8 mouse cellular contexts compared by ENCODE assay signal in the genomic region with DNA sequence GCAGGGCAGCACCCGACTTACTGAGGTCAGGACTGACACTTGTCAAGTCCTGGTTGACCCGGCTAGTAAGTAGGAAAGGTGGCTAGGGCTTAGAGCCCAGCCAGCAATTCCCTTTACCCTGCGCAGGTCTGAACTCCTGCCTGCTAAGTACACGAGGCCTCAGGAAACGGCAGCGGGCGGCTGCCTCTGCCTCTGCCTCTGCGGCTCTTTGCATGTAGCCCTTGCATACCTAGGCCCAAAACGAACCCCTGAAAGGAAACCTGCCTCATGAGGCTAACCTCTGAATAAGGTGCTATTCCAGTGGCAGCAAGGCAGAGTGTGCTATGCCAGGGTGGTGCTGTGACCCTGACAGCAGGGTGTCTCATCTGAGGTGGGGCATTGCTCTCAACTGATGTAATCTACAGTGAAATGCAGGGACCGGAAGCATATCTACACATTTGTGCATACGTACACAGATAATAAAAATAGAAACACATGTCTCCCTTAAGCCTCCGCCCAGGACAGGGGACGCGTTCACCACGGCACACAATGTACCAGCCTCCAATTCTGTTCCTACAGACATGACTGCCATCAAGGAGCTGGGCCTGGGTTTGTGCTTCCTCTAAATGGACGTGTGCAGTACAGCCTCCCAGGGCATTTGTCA. TPM values are rescaled to one million over a fixed set of nuclear protein-coding genes. Genes with fewer than 3 reads are reported as not detected.
A peak's percentile ranks its signal among the peaks of the same experiment; 100 is the strongest.
DNase-seq lines count a peak whose midpoint lies in the region; ATAC-seq and TF ChIP-seq lines count a peak whose summit lies in the region.

No protein-coding gene starts in this region.

- H3K9me3 ChIP-seq in hindbrain, embryonic 13.5 days, result no peaks in the 10 kb centered on the region

- 0 out of 2 replicates have a peak, but pooled peaks cover 6% of the 10 kb centered on the region for H3K27me3 ChIP-seq in hindbrain, embryonic 13.5 days

- peak overlapping the region; percentile 36 for H3K4me2 ChIP-seq in hindbrain, embryonic 13.5 days

- peak overlapping the region; percentile 83 for H3K27ac ChIP-seq in gastrocnemius, adult 2 months
- H3K27ac ChIP-seq in bone marrow, adult 2 months (ENCODE audit: control insufficient read depth, insufficient read depth, low read depth, low read length, poor library complexity), result peak overlapping the region; percentile 50
- H3K27ac ChIP-seq in hindbrain, embryonic 13.5 days, result peak overlapping the region; percentile 97

- H3K36me3 ChIP-seq in hindbrain, embryonic 13.5 days, result peaks cover 31% of the 10 kb centered on the region

- H3K9ac ChIP-seq in hindbrain, embryonic 13.5 days, result peak overlapping the region; percentile 66

- H3K4me1 ChIP-seq in bone marrow, adult 2 months (ENCODE audit: control insufficient read depth, insufficient read depth, low read length), result peaks cover 18% of the 10 kb centered on the region
- peaks cover 78% of the 10 kb centered on the region for H3K4me1 ChIP-seq in hindbrain, embryonic 13.5 days (replicated peaks)

- TF ChIP-seq POLR2A in bone marrow, adult 2 months (IDR thresholded peaks at IDR 0.05; ENCODE audit: borderline replicate concordance, control insufficient read depth, low read depth, low read length), result no peak

- ATAC-seq in hindbrain, embryonic 13.5 days (ENCODE audit: low FRiP score), result peak; percentile 2; the same call in 1 of the 2 replicates
- ATAC-seq in megakaryocyte-erythroid progenitor cell, adult 5-6 weeks (replicated peaks; ENCODE audit: low FRiP score, low TSS enrichment, poor library complexity, severe bottlenecking), result peak; percentile 58

- TF ChIP-seq CTCF in gastrocnemius, adult 2 months (IDR thresholded peaks at IDR 0.05), result no peak
- TF ChIP-seq CTCF in bone marrow, adult 2 months (IDR thresholded peaks at IDR 0.05; ENCODE audit: control insufficient read depth, insufficient read depth, low read length), result no peak

- H3K4me3 ChIP-seq in gastrocnemius, adult 2 months, result no peak overlapping the region
- no peak overlapping the region for H3K4me3 ChIP-seq in bone marrow, adult 2 months (replicated peaks; ENCODE audit: control insufficient read depth, low read depth, low read length)
- H3K4me3 ChIP-seq in hindbrain, embryonic 13.5 days, result no peak overlapping the region

- DNase-seq in gastrocnemius, adult 2 months, result no peak
- DNase-seq in gastrocnemius, postnatal 36 days, result no peak
- no peak for DNase-seq in T-cell, adult 2 months (ENCODE audit: low spot score)
- DNase-seq in embryo, embryonic 10 days (ENCODE audit: low spot score), result no peak
- no peak for DNase-seq in gastrocnemius, postnatal 14 days

- intact Hi-C loops in gastrocnemius, adult 2 months (cut with DNase I), result no loop called here
- intact Hi-C loops in gastrocnemius, postnatal 36 days (cut with DNase I), result no loop called here
- intact Hi-C loops in gastrocnemius, postnatal 14 days (cut with DNase I; ENCODE audit: low total_unique reads), result loop anchor here (5.0 kb wide), 1 partner anchor 35 kb away; no protein-coding TSS in a partner anchor

- WGBS in bone marrow, adult 2 months, result 33% methylated on average over 16 of the region's 16 CpGs
- 52% methylated on average over 16 of the region's 16 CpGs for WGBS in hindbrain, embryonic 13.5 days

RNA-seq across cellular contexts. Expression of gene Elmo2, which starts 8.5 kb away (rescaled TPM):
- 10 to 100 TPM; 12.8 to 15.0 TPM for total RNA-seq in gastrocnemius, adult 2 months (2021)
- 10 to 100 TPM; 12.2 to 14.5 TPM for total RNA-seq in gastrocnemius, postnatal 36 days (2021)
- 11.4 and 29.8 TPM in 2 replicates for polyA plus RNA-seq in bone marrow, adult 2 months (2011; ENCODE audit: insufficient read depth, insufficient read length, low replicate concordance, missing spikeins)
- 90.8 and 91.6 TPM in 2 replicates for polyA plus RNA-seq in hindbrain, embryonic 13.5 days (2015; fragmentation: Nextera tagmentation; extraction: Ambion mirVana)
- total RNA-seq in megakaryocyte-erythroid progenitor cell, adult 5-6 weeks (2014; fragmentation: Nextera tagmentation), result 23.5 and 31.5 TPM in 2 replicates
- 11.6 and 16.4 TPM in 2 replicates for total RNA-seq in megakaryocyte-erythroid progenitor cell, adult 5-6 weeks (2017)
- 10 to 100 TPM; 16.7 to 19.6 TPM for total RNA-seq in gastrocnemius, postnatal 14 days (2021)

RNA-seq across cellular contexts. Expression of gene Slc35c2, which starts 30.1 kb away (rescaled TPM):
- total RNA-seq in gastrocnemius, adult 2 months (2021), result 10 to 100 TPM; 19.6 to 20.6 TPM
- total RNA-seq in gastrocnemius, postnatal 36 days (2021), result 10 to 100 TPM; 19.5 to 20.8 TPM
- 44.3 and 79.2 TPM in 2 replicates for polyA plus RNA-seq in bone marrow, adult 2 months (2011; ENCODE audit: insufficient read depth, insufficient read length, low replicate concordance, missing spikeins)
- polyA plus RNA-seq in hindbrain, embryonic 13.5 days (2015; fragmentation: Nextera tagmentation; extraction: Ambion mirVana), result 61.5 and 68.1 TPM in 2 replicates
- total RNA-seq in megakaryocyte-erythroid progenitor cell, adult 5-6 weeks (2014; fragmentation: Nextera tagmentation), result 23.8 and 53.9 TPM in 2 replicates
- total RNA-seq in megakaryocyte-erythroid progenitor cell, adult 5-6 weeks (2017), result 15.9 and 21.0 TPM in 2 replicates
- total RNA-seq in gastrocnemius, postnatal 14 days (2021), result 10 to 100 TPM; 16.4 to 16.8 TPM

RNA-seq across cellular contexts. Expression of gene Zfp663, which starts 50.8 kb away (rescaled TPM):
- total RNA-seq in gastrocnemius, adult 2 months (2021), result not detected
- total RNA-seq in gastrocnemius, postnatal 36 days (2021), result not detected
- not detected in 2 replicates for polyA plus RNA-seq in bone marrow, adult 2 months (2011; ENCODE audit: insufficient read depth, insufficient read length, low replicate concordance, missing spikeins)
- 8.1 and 9.3 TPM in 2 replicates for polyA plus RNA-seq in hindbrain, embryonic 13.5 days (2015; fragmentation: Nextera tagmentation; extraction: Ambion mirVana)
- total RNA-seq in megakaryocyte-erythroid progenitor cell, adult 5-6 weeks (2014; fragmentation: Nextera tagmentation), result not detected in 2 replicates
- total RNA-seq in megakaryocyte-erythroid progenitor cell, adult 5-6 weeks (2017), result not detected in 2 replicates
- total RNA-seq in gastrocnemius, postnatal 14 days (2021), result under 1 TPM in 1 of 2 experiments, not detected in 1; 0.08 TPM
